Mouse (Mus musculus) C2C12 (cell line): Measurements from ENCODE around the gene Shmt1.

Source experiments
- CTCF ChIP-seq: IDR thresholded peaks from one replicate; pipeline ENCODE4 v1.5.1; 2011; ENCODE audit not compliant: control insufficient read depth, insufficient read depth, insufficient read length
- USF1 ChIP-seq: IDR thresholded peaks from one replicate; pipeline ENCODE4 v1.6.1; 2011; ENCODE audit warnings: low read depth, mild to moderate bottlenecking, control low read depth, moderate library complexity

DNA sequence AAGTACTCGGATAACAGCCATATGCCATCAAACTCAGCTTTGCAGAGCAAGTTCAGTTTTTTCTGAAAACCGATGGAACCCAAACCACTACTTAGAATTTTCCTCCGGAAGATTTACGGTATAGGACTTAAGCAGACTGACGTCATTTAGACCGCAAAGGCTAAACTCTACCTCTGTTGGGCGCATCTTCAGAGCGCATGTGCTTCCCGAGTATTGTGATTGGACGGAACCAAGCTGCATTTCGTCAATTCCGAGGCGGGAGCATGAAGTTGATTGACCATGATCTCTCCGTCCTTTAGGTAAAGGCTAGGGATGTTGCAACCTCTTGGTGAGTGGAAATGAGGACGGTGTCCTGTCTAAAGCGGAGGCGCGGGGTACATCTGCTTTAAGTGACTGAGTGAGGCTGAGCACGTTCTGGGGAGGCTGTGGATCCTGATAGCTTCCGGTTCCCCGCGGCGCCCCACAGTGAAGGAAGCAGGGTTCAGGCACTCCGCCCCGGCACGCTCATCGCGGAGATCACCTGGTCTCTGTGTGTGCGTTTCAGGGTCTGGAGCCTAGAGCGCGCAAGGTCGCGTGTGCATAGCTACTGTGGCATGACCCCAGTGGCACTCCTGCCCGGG lies 19.0 kb upstream of the Shmt1 start, which contains the start of gene Dhrs7b:
- TF ChIP-seq USF1 (peak; percentile 28), CTCF (no peak)
